Mouse (Mus musculus) heart, postnatal 0 days (tissue): Measurements from ENCODE around the gene Gm12248. TPM values are rescaled to one million over a fixed set of nuclear protein-coding genes. Genes with fewer than 3 reads are reported as not detected.
A peak's percentile ranks its signal among the peaks of the same experiment; 100 is the strongest.

ENCODE experiments used
- ATAC-seq: fragments of 200-750 bp; cut with Nextera tagmentation; 2 replicates; pipeline ENCODE4 v1.8.0; 2017; ENCODE audit warnings: low read depth, moderate number of reproducible peaks, moderate library complexity; ENCODE audit not compliant: insufficient read depth
- DNase-seq: peaks from one replicate; pipeline ENCODE4 v3.0.0-alpha.2; 2016; ENCODE audit warnings: low spot score
- H3K27ac ChIP-seq: fragments of 300-500 bp; sonication (generic); 2 replicates; pipeline ENCODE4 v1.5.1; 2014; ENCODE audit warnings: low read depth, mild to moderate bottlenecking
- H3K27me3 ChIP-seq: fragments of 300-500 bp; sonication (generic); 2 replicates; pipeline ENCODE4 v1.6.1; 2014; ENCODE audit warnings: low read length, mixed read lengths; ENCODE audit not compliant: control insufficient read depth, insufficient read depth
- H3K36me3 ChIP-seq: fragments of 300-500 bp; sonication (generic); replicated peaks from 2 replicates; pipeline ENCODE4 v1.6.1; 2014; ENCODE audit warnings: low read length, mixed read lengths; ENCODE audit not compliant: control insufficient read depth, insufficient read depth
- H3K4me1 ChIP-seq: fragments of 300-500 bp; sonication (generic); 2 replicates; pipeline ENCODE4 v1.6.1; 2014; ENCODE audit warnings: antibody characterized with exemption; ENCODE audit not compliant: control insufficient read depth, insufficient read depth
- H3K4me2 ChIP-seq: fragments of 300-500 bp; sonication (generic); 2 replicates; pipeline ENCODE4 v1.6.1; 2014; ENCODE audit warnings: low read depth, mild to moderate bottlenecking, low read length, moderate library complexity
- H3K4me3 ChIP-seq: fragments of 300-500 bp; sonication (generic); 2 replicates; pipeline ENCODE4 v1.5.1; 2014; ENCODE audit warnings: low read depth, low read length
- H3K9ac ChIP-seq: fragments of 300-500 bp; sonication (generic); replicated peaks from 2 replicates; pipeline ENCODE4 v1.6.1; 2014; ENCODE audit warnings: low read depth, low read length, mixed read lengths
- H3K9me3 ChIP-seq: fragments of 300-500 bp; sonication (generic); replicated peaks from 2 replicates; pipeline ENCODE4 v1.6.1; 2016; ENCODE audit warnings: low read length; ENCODE audit not compliant: control insufficient read depth
- CTCF ChIP-seq: IDR thresholded peaks from 2 replicates; pipeline ENCODE4 v1.5.1; 2016; ENCODE audit warnings: antibody characterized with exemption, control low read depth, low read depth
- EP300 ChIP-seq: IDR thresholded peaks from 2 replicates; pipeline ENCODE4 v1.6.1; 2016; ENCODE audit warnings: antibody characterized with exemption, low read depth
- WGBS: fragments of 180-500 bp; shearing (Covaris S2); extraction: QIAGEN DNeasy Blood & Tissue Kit; methylation state at CpG from one replicate; pipeline ENCODE4 v1.1.7; 2014; 5-methylcytosine and 5-hydroxymethylcytosine counted together
- polyA plus RNA-seq: library from polyadenylated mRNA; unstranded; fragments of >200 nt; fragmentation: Nextera tagmentation; extraction: Ambion mirVana; gene quantifications from 2 replicates; pipeline ENCODE4 v1.2.1, GENCODE M21; 2015
- total RNA-seq: library from RNA; depleted of rRNA; stranded (reverse); fragments of >200 nt; gene quantifications from 2 replicates; pipeline ENCODE4 v1.2.3, GENCODE M21; 2014; ENCODE audit warnings: low replicate concordance

The Gm12248 gene
- total and polyA plus RNA-seq, 2 experiments from 2014 or later: not detected

GRCm38 (mm10) chr11:58057455-58057854 is 35.5 kb downstream of the Gm12248 start:
- no peak overlapping the region for H3K27ac ChIP-seq
- H3K4me2 ChIP-seq: no peak overlapping the region
- no peak overlapping the region for H3K4me3 ChIP-seq
- WGBS: 40% methylated on average over 6 of the region's 6 CpGs
- peaks cover 77% of the 10 kb centered on the region for H3K36me3 ChIP-seq
- no peaks in the 10 kb centered on the region for H3K9me3 ChIP-seq
- H3K4me1 ChIP-seq: no peaks in the 10 kb centered on the region
- no peak overlapping the region for H3K9ac ChIP-seq
- peak; percentile 35 for DNase-seq
- TF ChIP-seq CTCF (peak; percentile 83), EP300 (no peak)
- no peak for ATAC-seq
- no peaks in the 10 kb centered on the region for H3K27me3 ChIP-seq

- no peak overlapping the region for H3K27ac ChIP-seq
- DNase-seq: no peak
- H3K4me3 ChIP-seq: no peak overlapping the region
- 78% methylated on average over 4 of the region's 4 CpGs for WGBS
- no peaks in the 10 kb centered on the region for H3K27me3 ChIP-seq
- no peak overlapping the region for H3K9ac ChIP-seq
- TF ChIP-seq CTCF (0 out of 2 replicates have a peak, but pooled peaks have one; percentile 10), EP300 (no peak)
- no peak overlapping the region for H3K4me2 ChIP-seq
- H3K9me3 ChIP-seq: no peaks in the 10 kb centered on the region
- H3K36me3 ChIP-seq: peaks cover 60% of the 10 kb centered on the region
- H3K4me1 ChIP-seq: no peaks in the 10 kb centered on the region
- ATAC-seq: no peak
Observed at GRCm38 (mm10) chr11:58046438-58046837, 46.5 kb downstream of the Gm12248 start.

DNA sequence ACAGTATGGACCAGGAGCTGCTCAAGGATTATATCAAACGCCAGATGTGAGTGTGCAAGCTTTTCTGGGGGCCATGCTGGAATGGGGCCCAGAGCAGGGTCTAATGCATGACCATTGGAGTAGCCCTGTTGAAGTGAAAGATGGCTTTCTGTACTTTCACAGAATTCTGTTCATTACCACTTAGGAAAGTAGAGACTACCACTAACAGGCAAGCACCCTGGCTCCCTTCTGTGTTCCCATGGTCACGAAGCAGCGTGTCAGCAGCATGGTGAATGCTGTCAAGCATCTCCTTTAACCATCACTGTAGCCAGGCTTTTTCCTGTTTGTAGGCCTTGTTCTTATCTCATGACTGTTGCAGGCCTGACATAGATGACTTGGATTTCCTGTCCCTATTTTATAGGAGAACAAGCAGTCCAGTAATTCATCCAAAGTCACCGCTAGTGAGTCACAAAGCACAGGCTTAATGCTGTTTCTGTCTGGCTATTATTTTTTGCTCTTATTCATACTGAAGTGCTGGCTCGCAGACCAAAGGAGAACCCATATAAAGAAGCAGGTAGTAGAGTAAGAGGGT is 50.0 kb downstream of the Gm12248 start:
- H3K4me3 ChIP-seq: no peak overlapping the region
- H3K27me3 ChIP-seq: no peaks in the 10 kb centered on the region
- H3K9ac ChIP-seq: no peak overlapping the region
- TF ChIP-seq CTCF (no peak), EP300 (no peak)
- H3K4me1 ChIP-seq: no peaks in the 10 kb centered on the region; the same call in 1 of the 2 replicates
- peaks cover 25% of the 10 kb centered on the region for H3K36me3 ChIP-seq
- no peak overlapping the region for H3K4me2 ChIP-seq
- no peak for ATAC-seq
- no peaks in the 10 kb centered on the region for H3K9me3 ChIP-seq
- no peak overlapping the region for H3K27ac ChIP-seq
- no peak for DNase-seq
- WGBS: 67% methylated on average over 5 of the region's 5 CpGs

DNA sequence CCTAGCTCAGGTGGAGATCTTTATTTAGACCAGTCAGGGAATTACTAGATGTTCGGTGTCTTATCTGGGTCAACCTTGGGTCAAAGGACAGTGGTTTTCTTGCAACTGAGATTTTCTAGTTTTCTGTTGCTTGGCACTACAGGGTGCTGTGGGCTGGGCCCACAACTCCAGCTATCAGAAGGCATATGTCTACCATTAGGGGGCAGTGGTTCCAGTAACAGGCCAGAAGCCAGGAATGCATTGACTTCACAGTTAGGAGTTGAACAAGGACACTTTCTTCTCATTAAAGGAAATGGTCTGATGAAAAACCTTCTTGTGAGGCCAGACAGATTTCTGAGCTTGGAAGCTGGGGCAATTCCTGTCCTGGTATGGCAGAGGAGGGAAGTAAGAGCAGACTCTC is 53.9 kb downstream of the Gm12248 start:
- Histone ChIP-seq H3K27me3 (no peaks in the 10 kb centered on the region), H3K4me3 (no peak overlapping the region), H3K27ac (no peak overlapping the region), H3K9me3 (no peaks in the 10 kb centered on the region), H3K4me2 (no peak overlapping the region), H3K36me3 (peaks cover 11% of the 10 kb centered on the region), H3K9ac (no peak overlapping the region), H3K4me1 (peaks cover 5% of the 10 kb centered on the region)
- TF ChIP-seq EP300 (no peak), CTCF (peak; percentile 55)
- peak; percentile 40 for DNase-seq
- WGBS: 28% methylated on average over 1 of the region's 1 CpGs
- no peak; the same call in 1 of the 2 replicates for ATAC-seq

DNA sequence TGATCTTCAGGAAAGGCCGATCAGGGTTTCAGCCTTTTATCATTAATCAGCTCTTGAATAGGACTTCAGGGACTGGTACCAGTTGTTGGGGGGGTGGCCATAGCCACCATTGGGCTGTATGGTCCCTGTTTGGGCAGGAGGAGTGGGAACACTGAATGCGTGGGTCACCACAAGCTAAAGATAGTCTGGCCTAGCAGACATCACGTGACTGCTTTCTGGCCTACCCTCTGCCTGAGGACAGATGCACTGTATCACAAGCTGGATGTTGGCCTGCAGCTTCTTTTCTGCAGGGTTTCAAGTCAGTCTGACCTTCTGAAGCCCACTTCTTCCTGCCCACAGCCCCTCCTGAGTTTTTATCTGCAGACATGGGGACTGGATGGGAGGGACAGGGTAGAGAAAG is 59.3 kb downstream of the Gm12248 start:
- Histone ChIP-seq H3K4me2 (no peak overlapping the region), H3K9me3 (no peaks in the 10 kb centered on the region), H3K4me3 (no peak overlapping the region), H3K36me3 (no peaks in the 10 kb centered on the region), H3K4me1 (peaks cover 25% of the 10 kb centered on the region), H3K27me3 (no peaks in the 10 kb centered on the region), H3K27ac (peak overlapping the region; percentile 50), H3K9ac (no peak overlapping the region)
- peak; percentile 60 for DNase-seq
- WGBS: 20% methylated on average over 3 of the region's 3 CpGs
- peak; percentile 93 for ATAC-seq
- no peak for TF ChIP-seq EP300
- no peak for TF ChIP-seq CTCF

DNA sequence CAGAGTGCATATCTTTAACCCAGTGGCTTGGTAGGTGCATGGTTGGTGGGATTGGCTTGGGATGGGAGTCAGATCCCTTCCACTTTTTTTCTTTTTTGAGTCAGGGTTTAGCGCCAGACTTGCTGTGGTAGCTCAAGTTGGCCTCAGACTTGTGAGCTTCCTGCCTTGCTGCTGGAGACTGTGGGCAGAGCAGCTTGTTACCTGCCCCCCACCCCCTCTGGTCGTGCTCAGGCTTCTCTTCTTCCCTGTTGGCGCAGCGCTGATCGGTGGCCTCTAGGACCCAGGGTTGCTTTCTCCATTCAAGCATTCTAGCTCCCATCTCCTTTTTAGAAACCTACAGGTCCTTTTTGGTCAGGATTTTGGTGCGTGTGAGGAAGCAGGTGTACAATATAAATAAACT is 61.8 kb downstream of the Gm12248 start:
- no peak for TF ChIP-seq CTCF
- TF ChIP-seq EP300: no peak
- WGBS: 72% methylated on average over 6 of the region's 6 CpGs
- Histone ChIP-seq H3K4me2 (no peak overlapping the region), H3K4me3 (no peak overlapping the region), H3K36me3 (no peaks in the 10 kb centered on the region), H3K27me3 (no peaks in the 10 kb centered on the region), H3K4me1 (peaks cover 25% of the 10 kb centered on the region), H3K9ac (no peak overlapping the region), H3K27ac (no peak overlapping the region), H3K9me3 (no peaks in the 10 kb centered on the region)
- ATAC-seq: no peak
- no peak for DNase-seq
